Mouse (Mus musculus): ENCODE measurements around the gene Rbl1. TPM values are rescaled to one million over a fixed set of nuclear protein-coding genes. Genes with fewer than 3 reads are reported as not detected.

The Rbl1 gene
- polyA plus RNA-seq, 1 experiment: 24.0 TPM

- 0 out of 2 replicates have a peak overlapping the region, but pooled peaks have one; percentile 23 for H3K27ac ChIP-seq (ENCODE audit: insufficient read depth, low read length)
- TF ChIP-seq CTCF (IDR thresholded peaks at IDR 0.05; ENCODE audit: borderline replicate concordance, insufficient read depth, low read length) (no peak), POLR2A (IDR thresholded peaks at IDR 0.05; ENCODE audit: low read depth, low read length) (no peak)
These were observed 55.9 kb downstream of the Rbl1 start for GRCm38 (mm10) chr2:157148417-157148816.

GRCm38 (mm10) chr2:157147397-157148020 is 56.8 kb downstream of the Rbl1 start:
- TF ChIP-seq CTCF (IDR thresholded peaks at IDR 0.05; ENCODE audit: borderline replicate concordance, insufficient read depth, low read length) (no peak), POLR2A (IDR thresholded peaks at IDR 0.05; ENCODE audit: low read depth, low read length) (no peak)
- Histone ChIP-seq H3K4me1 (ENCODE audit: control insufficient read depth, insufficient read depth, low read length) (peaks cover 2% of the 10 kb centered on the region; the same call in 1 of the 2 replicates), H3K4me3 (ENCODE audit: insufficient read depth, low read length) (no peak overlapping the region), H3K27ac (ENCODE audit: insufficient read depth, low read length) (peak overlapping the region; percentile 23; the same call in 1 of the 2 replicates)

More at GRCm38 (mm10) chr2:157148417-157148816, 55.9 kb downstream of the Rbl1 start:
- H3K4me1 ChIP-seq (ENCODE audit: control insufficient read depth, insufficient read depth, low read length): peaks cover 2% of the 10 kb centered on the region; the same call in 1 of the 2 replicates
- no peak overlapping the region for H3K4me3 ChIP-seq (ENCODE audit: insufficient read depth, low read length)

GRCm38 (mm10) chr2:157145173-157145572 is 59.2 kb downstream of the Rbl1 start:
- no peak for TF ChIP-seq POLR2A (IDR thresholded peaks at IDR 0.05; ENCODE audit: low read depth, low read length)
- no peak for TF ChIP-seq CTCF (IDR thresholded peaks at IDR 0.05; ENCODE audit: borderline replicate concordance, insufficient read depth, low read length)
- H3K27ac ChIP-seq (ENCODE audit: insufficient read depth, low read length): no peak overlapping the region
- peaks cover 2% of the 10 kb centered on the region; the same call in 1 of the 2 replicates for H3K4me1 ChIP-seq (ENCODE audit: control insufficient read depth, insufficient read depth, low read length)
- no peak overlapping the region for H3K4me3 ChIP-seq (ENCODE audit: insufficient read depth, low read length)

- TF ChIP-seq POLR2A (IDR thresholded peaks at IDR 0.05; ENCODE audit: low read depth, low read length): no peak
- no peak for TF ChIP-seq CTCF (IDR thresholded peaks at IDR 0.05; ENCODE audit: borderline replicate concordance, insufficient read depth, low read length)
- H3K4me3 ChIP-seq (ENCODE audit: insufficient read depth, low read length): no peak overlapping the region
These were observed 60.2 kb downstream of the Rbl1 start for GRCm38 (mm10) chr2:157144132-157144531.

GRCm38 (mm10) chr2:157141962-157142361 is 62.4 kb downstream of the Rbl1 start:
- H3K4me3 ChIP-seq (ENCODE audit: insufficient read depth, low read length): no peak overlapping the region
- no peaks in the 10 kb centered on the region for H3K4me1 ChIP-seq (ENCODE audit: control insufficient read depth, insufficient read depth, low read length)
- TF ChIP-seq CTCF (IDR thresholded peaks at IDR 0.05; ENCODE audit: borderline replicate concordance, insufficient read depth, low read length) (no peak), POLR2A (IDR thresholded peaks at IDR 0.05; ENCODE audit: low read depth, low read length) (no peak)
- no peak overlapping the region for H3K27ac ChIP-seq (ENCODE audit: insufficient read depth, low read length)

More at GRCm38 (mm10) chr2:157144132-157144531, 60.2 kb downstream of the Rbl1 start:
- Histone ChIP-seq H3K27ac (ENCODE audit: insufficient read depth, low read length) (no peak overlapping the region), H3K4me1 (ENCODE audit: control insufficient read depth, insufficient read depth, low read length) (peaks cover 2% of the 10 kb centered on the region; the same call in 1 of the 2 replicates)

- Histone ChIP-seq H3K4me3 (ENCODE audit: insufficient read depth, low read length) (no peak overlapping the region), H3K27ac (ENCODE audit: insufficient read depth, low read length) (no peak overlapping the region), H3K4me1 (ENCODE audit: control insufficient read depth, insufficient read depth, low read length) (no peaks in the 10 kb centered on the region)
- TF ChIP-seq POLR2A (IDR thresholded peaks at IDR 0.05; ENCODE audit: low read depth, low read length) (no peak), CTCF (IDR thresholded peaks at IDR 0.05; ENCODE audit: borderline replicate concordance, insufficient read depth, low read length) (no peak)
These were observed 65.0 kb downstream of the Rbl1 start for GRCm38 (mm10) chr2:157139251-157139802.

GRCm38 (mm10) chr2:157138808-157139207 is 65.5 kb downstream of the Rbl1 start:
- H3K27ac ChIP-seq (ENCODE audit: insufficient read depth, low read length): no peak overlapping the region
- no peak overlapping the region for H3K4me3 ChIP-seq (ENCODE audit: insufficient read depth, low read length)
- no peak for TF ChIP-seq POLR2A (IDR thresholded peaks at IDR 0.05; ENCODE audit: low read depth, low read length)
- no peak for TF ChIP-seq CTCF (IDR thresholded peaks at IDR 0.05; ENCODE audit: borderline replicate concordance, insufficient read depth, low read length)
- H3K4me1 ChIP-seq (ENCODE audit: control insufficient read depth, insufficient read depth, low read length): no peaks in the 10 kb centered on the region

- no peak overlapping the region for H3K27ac ChIP-seq (ENCODE audit: insufficient read depth, low read length)
- H3K4me3 ChIP-seq (ENCODE audit: insufficient read depth, low read length): no peak overlapping the region
- TF ChIP-seq CTCF (IDR thresholded peaks at IDR 0.05; ENCODE audit: borderline replicate concordance, insufficient read depth, low read length) (no peak), POLR2A (IDR thresholded peaks at IDR 0.05; ENCODE audit: low read depth, low read length) (no peak)
- H3K4me1 ChIP-seq (ENCODE audit: control insufficient read depth, insufficient read depth, low read length): no peaks in the 10 kb centered on the region
These were observed 66.2 kb downstream of the Rbl1 start for GRCm38 (mm10) chr2:157137959-157138731.

- H3K4me1 ChIP-seq (ENCODE audit: control insufficient read depth, insufficient read depth, low read length): no peaks in the 10 kb centered on the region; the same call in none of the 2 replicates
- H3K4me3 ChIP-seq (ENCODE audit: insufficient read depth, low read length): no peak overlapping the region
- no peak overlapping the region for H3K27ac ChIP-seq (ENCODE audit: insufficient read depth, low read length)
- TF ChIP-seq CTCF (IDR thresholded peaks at IDR 0.05; ENCODE audit: borderline replicate concordance, insufficient read depth, low read length): no peak
- TF ChIP-seq POLR2A (IDR thresholded peaks at IDR 0.05; ENCODE audit: low read depth, low read length): no peak
These were observed 67.7 kb downstream of the Rbl1 start for GRCm38 (mm10) chr2:157136646-157137045.

Data from embryonic fibroblast, embryonic 13.5 days (primary cell).